Mouse (Mus musculus) liver, embryonic 16.5 days (tissue): Measurements from ENCODE around the gene Etl4. TPM values are rescaled to one million over a fixed set of nuclear protein-coding genes. Genes with fewer than 3 reads are reported as not detected.

Source experiments
- ATAC-seq: fragments of 200-750 bp; cut with Nextera tagmentation; 2 replicates; pipeline ENCODE4 v1.8.0; 2017; ENCODE audit warnings: low read depth, mild to moderate bottlenecking, moderate number of reproducible peaks, moderate library complexity
- H3K27ac ChIP-seq: fragments of 300-500 bp; sonication (generic); 2 replicates; pipeline ENCODE4 v1.5.1; 2014; ENCODE audit warnings: mild to moderate bottlenecking, low read length
- H3K27me3 ChIP-seq: fragments of 300-500 bp; sonication (generic); 2 replicates; pipeline ENCODE4 v1.6.1; 2014; ENCODE audit warnings: low read depth, low read length, mixed read lengths; ENCODE audit not compliant: control insufficient read depth, insufficient read depth
- H3K36me3 ChIP-seq: fragments of 300-500 bp; sonication (generic); 2 replicates; pipeline ENCODE4 v1.6.1; 2014; ENCODE audit warnings: mild to moderate bottlenecking; ENCODE audit not compliant: control insufficient read depth, insufficient read depth
- H3K4me1 ChIP-seq: fragments of 300-500 bp; sonication (generic); 2 replicates; pipeline ENCODE4 v1.6.1; 2014; ENCODE audit warnings: low read depth, low read length, mixed read lengths; ENCODE audit not compliant: control insufficient read depth
- H3K4me2 ChIP-seq: fragments of 300-500 bp; sonication (generic); 2 replicates; pipeline ENCODE4 v1.6.1; 2014; ENCODE audit warnings: low read depth, low read length, mixed read lengths
- H3K4me3 ChIP-seq: fragments of 300-500 bp; sonication (generic); 2 replicates; pipeline ENCODE4 v1.5.1; 2014; ENCODE audit warnings: low read depth, mild to moderate bottlenecking, low read length
- H3K9ac ChIP-seq: fragments of 300-500 bp; sonication (generic); 2 replicates; pipeline ENCODE4 v1.6.1; 2014; ENCODE audit warnings: low read depth, low read length
- H3K9me3 ChIP-seq: fragments of 300-500 bp; sonication (generic); replicated peaks from 2 replicates; pipeline ENCODE4 v1.6.1; 2016; ENCODE audit warnings: low read length; ENCODE audit not compliant: control insufficient read depth
- WGBS: fragments of 180-500 bp; shearing (Covaris S2); extraction: QIAGEN DNeasy Blood & Tissue Kit; methylation state at CpG from one replicate; pipeline ENCODE4 v1.1.7; 2014; ENCODE audit not compliant: insufficient replicate concordance; 5-methylcytosine and 5-hydroxymethylcytosine counted together
- polyA plus RNA-seq: library from polyadenylated mRNA; unstranded; fragments of >200 nt; fragmentation: Nextera tagmentation; extraction: Ambion mirVana; gene quantifications from 2 replicates; pipeline ENCODE4 v1.2.1, GENCODE M21; 2015

Gene Etl4
- polyA plus RNA-seq, 1 experiment from 2014 or later, result 3.4 TPM

DNA sequence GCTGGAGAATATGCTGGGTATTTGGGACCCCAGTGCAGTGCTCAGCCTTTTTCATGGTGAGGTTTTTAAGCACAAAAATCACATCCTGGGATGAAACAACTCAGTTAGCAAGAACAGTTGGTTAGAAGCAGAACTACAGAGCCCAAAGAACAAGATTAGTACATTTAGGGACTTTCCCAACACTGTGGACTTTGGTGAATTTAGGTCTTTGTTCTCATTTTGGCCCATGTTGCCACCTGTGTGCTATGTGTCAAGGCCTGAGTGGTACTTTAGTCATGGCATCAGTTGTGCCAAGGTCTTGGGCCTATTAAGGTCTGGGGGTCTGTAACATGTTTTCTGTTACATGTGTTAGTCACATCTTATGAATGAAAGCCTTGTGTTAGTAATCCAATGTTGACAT, 679.1 kb downstream of the Etl4 start:
- H3K27me3 ChIP-seq, result no peaks in the 10 kb centered on the region
- H3K27ac ChIP-seq, result no peak overlapping the region
- no peaks in the 10 kb centered on the region for H3K4me1 ChIP-seq
- no peaks in the 10 kb centered on the region for H3K9me3 ChIP-seq
- no peak for ATAC-seq
- H3K4me3 ChIP-seq, result no peak overlapping the region
- H3K4me2 ChIP-seq, result no peak overlapping the region
- no peak overlapping the region for H3K9ac ChIP-seq
- H3K36me3 ChIP-seq, result no peaks in the 10 kb centered on the region

- WGBS, result 67% methylated on average over 2 of the region's 2 CpGs
- no peak overlapping the region for H3K4me3 ChIP-seq
- H3K9ac ChIP-seq, result no peak overlapping the region
- H3K4me2 ChIP-seq, result no peak overlapping the region
- no peaks in the 10 kb centered on the region for H3K9me3 ChIP-seq
- ATAC-seq, result no peak
- no peaks in the 10 kb centered on the region for H3K36me3 ChIP-seq
- no peaks in the 10 kb centered on the region for H3K4me1 ChIP-seq
- no peaks in the 10 kb centered on the region for H3K27me3 ChIP-seq
- H3K27ac ChIP-seq, result no peak overlapping the region
These were observed 684.5 kb downstream of the Etl4 start for GRCm38 (mm10) chr2:20594129-20594528.

GRCm38 (mm10) chr2:20595000-20595399, 685.4 kb downstream of the Etl4 start:
- Histone ChIP-seq H3K4me1 (no peaks in the 10 kb centered on the region), H3K9me3 (no peaks in the 10 kb centered on the region), H3K9ac (no peak overlapping the region), H3K27ac (no peak overlapping the region), H3K27me3 (no peaks in the 10 kb centered on the region), H3K36me3 (no peaks in the 10 kb centered on the region), H3K4me2 (no peak overlapping the region), H3K4me3 (no peak overlapping the region)
- whole genome bisulfite sequencing, result 54% methylated on average over 3 of the region's 3 CpGs
- no peak for ATAC-seq

- 86% methylated on average over 3 of the region's 3 CpGs for WGBS
- H3K27ac ChIP-seq, result no peak overlapping the region
These were observed 687.0 kb downstream of the Etl4 start for GRCm38 (mm10) chr2:20596558-20596957.

DNA sequence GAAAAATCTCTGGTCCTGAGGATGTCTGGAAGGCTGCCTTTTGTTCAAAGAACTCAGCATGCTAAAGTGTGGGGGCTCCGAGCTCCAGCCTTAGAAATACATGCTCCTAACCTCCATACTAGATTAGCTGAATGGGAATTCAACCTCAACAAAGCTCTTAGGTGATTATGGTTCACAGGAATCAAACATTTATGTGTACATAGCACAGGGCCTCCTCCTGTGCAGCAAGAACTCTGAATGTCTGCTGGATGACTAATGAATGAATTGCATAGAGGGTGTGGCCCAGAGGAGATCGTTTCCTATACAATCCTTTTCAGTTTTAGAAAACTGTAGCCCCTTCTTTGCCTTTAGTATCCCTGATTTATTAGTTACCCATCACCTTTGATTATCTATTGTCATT, 687.6 kb downstream of the Etl4 start:
- H3K9me3 ChIP-seq, result no peaks in the 10 kb centered on the region
- no peak overlapping the region for H3K4me3 ChIP-seq
- H3K4me1 ChIP-seq, result no peaks in the 10 kb centered on the region
- no peaks in the 10 kb centered on the region for H3K27me3 ChIP-seq
- H3K9ac ChIP-seq, result no peak overlapping the region
- 51% methylated on average over 2 of the region's 2 CpGs for WGBS
- H3K36me3 ChIP-seq, result no peaks in the 10 kb centered on the region
- no peak overlapping the region for H3K4me2 ChIP-seq
- no peak for ATAC-seq
- H3K27ac ChIP-seq, result no peak overlapping the region

More at GRCm38 (mm10) chr2:20596558-20596957, 687.0 kb downstream of the Etl4 start:
- Histone ChIP-seq H3K36me3 (no peaks in the 10 kb centered on the region), H3K4me3 (no peak overlapping the region), H3K4me1 (no peaks in the 10 kb centered on the region), H3K9me3 (no peaks in the 10 kb centered on the region), H3K27me3 (no peaks in the 10 kb centered on the region), H3K4me2 (no peak overlapping the region), H3K9ac (no peak overlapping the region)
- no peak for ATAC-seq

GRCm38 (mm10) chr2:20602656-20603055, 693.1 kb downstream of the Etl4 start:
- Histone ChIP-seq H3K9me3 (no peaks in the 10 kb centered on the region), H3K4me1 (no peaks in the 10 kb centered on the region), H3K4me2 (no peak overlapping the region), H3K36me3 (no peaks in the 10 kb centered on the region), H3K27me3 (no peaks in the 10 kb centered on the region), H3K9ac (no peak overlapping the region), H3K4me3 (no peak overlapping the region), H3K27ac (no peak overlapping the region)
- 52% methylated on average over 2 of the region's 2 CpGs for WGBS
- no peak for ATAC-seq

GRCm38 (mm10) chr2:20603536-20603935, 694.0 kb downstream of the Etl4 start:
- H3K4me2 ChIP-seq, result no peak overlapping the region
- no peak overlapping the region for H3K9ac ChIP-seq
- no peaks in the 10 kb centered on the region for H3K9me3 ChIP-seq
- no peak for ATAC-seq
- no peaks in the 10 kb centered on the region for H3K27me3 ChIP-seq
- H3K27ac ChIP-seq, result no peak overlapping the region
- H3K4me1 ChIP-seq, result no peaks in the 10 kb centered on the region
- H3K36me3 ChIP-seq, result no peaks in the 10 kb centered on the region
- 64% methylated on average over 6 of the region's 6 CpGs for WGBS
- no peak overlapping the region for H3K4me3 ChIP-seq

- Histone ChIP-seq H3K4me1 (no peaks in the 10 kb centered on the region), H3K9me3 (no peaks in the 10 kb centered on the region), H3K27me3 (no peaks in the 10 kb centered on the region), H3K9ac (no peak overlapping the region), H3K4me3 (no peak overlapping the region), H3K36me3 (no peaks in the 10 kb centered on the region), H3K27ac (no peak overlapping the region), H3K4me2 (no peak overlapping the region)
- ATAC-seq, result no peak
- 69% methylated on average over 6 of the region's 6 CpGs for WGBS
These were observed 694.4 kb downstream of the Etl4 start for GRCm38 (mm10) chr2:20603991-20604390.

- 67% methylated on average over 8 of the region's 8 CpGs for WGBS
- Histone ChIP-seq H3K9ac (no peak overlapping the region), H3K9me3 (no peaks in the 10 kb centered on the region), H3K4me1 (no peaks in the 10 kb centered on the region), H3K36me3 (no peaks in the 10 kb centered on the region), H3K27me3 (no peaks in the 10 kb centered on the region), H3K4me3 (no peak overlapping the region), H3K27ac (no peak overlapping the region), H3K4me2 (no peak overlapping the region)
- ATAC-seq, result no peak
These were observed 699.6 kb downstream of the Etl4 start for GRCm38 (mm10) chr2:20609203-20609602.

DNA sequence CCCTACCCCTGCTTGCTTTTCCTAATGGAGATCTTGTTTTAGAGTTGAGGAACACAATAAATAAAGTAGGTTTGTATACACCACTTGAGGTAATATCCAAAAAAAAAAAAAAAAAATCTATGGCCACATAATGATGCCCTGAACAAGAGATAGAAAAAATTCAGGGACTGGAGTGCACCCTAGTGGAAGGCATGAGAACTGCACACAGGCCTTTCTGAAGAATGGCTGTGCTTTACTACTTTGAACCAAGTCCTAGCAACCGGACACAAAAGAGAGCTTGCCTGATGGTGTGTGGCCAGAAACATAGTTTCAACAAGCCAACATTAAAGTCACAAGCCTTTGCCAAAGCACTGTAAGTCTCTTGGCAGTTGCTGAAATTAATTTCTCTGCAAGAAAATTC, 706.4 kb downstream of the Etl4 start:
- H3K9me3 ChIP-seq, result no peaks in the 10 kb centered on the region
- H3K27me3 ChIP-seq, result no peaks in the 10 kb centered on the region
- no peak for ATAC-seq
- no peak overlapping the region for H3K4me2 ChIP-seq
- H3K9ac ChIP-seq, result no peak overlapping the region
- no peak overlapping the region for H3K4me3 ChIP-seq
- H3K4me1 ChIP-seq, result no peaks in the 10 kb centered on the region
- H3K36me3 ChIP-seq, result no peaks in the 10 kb centered on the region
- 67% methylated on average over 1 of the region's 1 CpGs for WGBS
- no peak overlapping the region for H3K27ac ChIP-seq
